Mouse (Mus musculus) CD4-positive, CD25-positive, alpha-beta regulatory T cell, adult 2 months (primary cell): ENCODE measurements at regions not wholly inside any gene's neighbourhood (a gene's known extent, or its start where the extent isn't known, plus 50 kb on each side); places are given as distances from the start of the nearest gene placed in this dataset.
A peak's percentile ranks its signal among the peaks of the same experiment; 100 is the strongest.

Source experiments
- DNase-seq: peaks from one replicate; pipeline ENCODE4 v3.0.0-alpha.2; 2012; ENCODE audit warnings: low read depth, low spot score

DNA sequence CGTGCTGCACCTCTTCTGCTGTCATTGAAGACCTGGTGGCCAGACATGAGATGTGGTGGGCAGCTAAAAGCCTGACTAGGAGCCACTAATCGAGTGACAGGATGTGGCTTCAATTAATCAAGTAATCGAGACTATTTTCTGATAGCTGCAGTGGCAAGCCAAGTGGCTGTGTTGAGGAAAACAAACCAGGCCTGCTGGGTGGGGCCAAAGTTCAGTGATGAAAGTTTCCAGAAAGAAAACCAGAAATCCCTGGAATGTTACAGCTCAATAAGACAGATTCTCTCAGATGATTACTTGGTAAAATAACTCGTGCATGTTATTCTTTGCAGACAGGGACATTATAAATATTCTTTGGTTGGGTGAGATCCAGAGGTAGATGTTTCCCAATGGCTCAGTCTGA lies 564.4 kb upstream of the Tbl1xr1 start:
- no peak for DNase-seq

DNA sequence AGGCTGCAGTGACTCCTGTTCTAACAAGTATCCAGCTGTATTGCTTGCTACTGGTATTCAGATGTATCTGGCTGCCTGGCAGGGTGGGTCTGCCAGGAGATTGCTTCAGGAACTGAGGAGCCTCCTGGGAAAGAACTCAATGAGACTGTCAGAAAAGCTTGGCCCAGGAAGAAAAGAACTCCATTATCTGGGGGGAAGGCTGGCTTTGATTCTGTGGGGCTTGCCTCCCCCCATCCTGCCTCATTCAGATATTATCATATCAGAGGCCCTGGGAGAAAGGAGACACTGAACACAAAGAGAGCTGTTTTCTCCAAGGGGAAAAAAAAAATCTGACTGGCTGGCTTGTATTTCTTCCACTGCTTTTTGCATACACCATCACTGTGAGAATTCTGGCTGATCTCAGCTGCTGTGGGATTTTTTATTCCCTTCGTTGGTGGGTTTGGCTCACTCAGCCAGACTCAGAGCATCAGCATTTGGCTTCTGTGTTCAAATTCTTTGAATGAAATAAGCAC lies 552.0 kb upstream of the Tbl1xr1 start:
- DNase-seq = no peak

DNA sequence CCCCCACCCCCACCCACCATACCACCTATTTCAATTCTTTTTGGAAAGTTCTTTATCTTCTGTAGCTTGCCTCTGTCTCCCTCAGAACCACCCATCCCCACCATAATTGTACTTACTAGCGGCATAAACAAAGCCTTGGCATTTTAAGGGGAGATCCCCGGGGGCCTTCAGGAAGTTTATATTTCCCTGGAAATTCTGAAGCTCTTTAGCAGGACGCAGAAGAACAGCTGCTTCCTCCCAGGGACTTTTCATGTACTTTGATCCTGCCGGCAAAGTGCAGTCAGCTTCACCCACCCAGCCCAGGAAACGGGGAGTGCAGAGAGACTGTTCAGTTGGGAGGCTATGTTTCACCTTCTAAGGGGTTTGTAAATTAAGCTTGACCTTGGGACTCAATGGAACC lies 545.6 kb upstream of the Tbl1xr1 start:
- no peak for DNase-seq

DNA sequence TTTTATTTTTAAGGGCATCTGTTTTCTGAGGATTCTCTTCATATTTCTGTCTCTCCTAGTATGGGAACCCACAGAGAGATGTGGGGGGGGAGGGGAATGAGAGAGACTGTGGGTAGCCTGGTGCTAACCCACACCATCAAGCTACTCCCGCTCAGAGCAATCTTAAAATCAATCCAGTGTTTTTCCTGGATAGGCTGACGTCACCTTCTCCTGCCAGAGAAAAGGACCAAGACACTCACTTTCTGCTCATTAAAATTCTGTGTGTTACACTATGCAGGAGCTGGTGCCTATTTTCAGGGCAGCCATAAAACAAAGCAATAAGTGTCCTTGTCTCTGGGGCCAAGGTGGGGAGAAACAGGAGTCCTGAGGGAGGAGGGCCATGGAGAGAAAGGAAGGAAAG lies 537.3 kb upstream of the Tbl1xr1 start:
- DNase-seq = no peak

DNA sequence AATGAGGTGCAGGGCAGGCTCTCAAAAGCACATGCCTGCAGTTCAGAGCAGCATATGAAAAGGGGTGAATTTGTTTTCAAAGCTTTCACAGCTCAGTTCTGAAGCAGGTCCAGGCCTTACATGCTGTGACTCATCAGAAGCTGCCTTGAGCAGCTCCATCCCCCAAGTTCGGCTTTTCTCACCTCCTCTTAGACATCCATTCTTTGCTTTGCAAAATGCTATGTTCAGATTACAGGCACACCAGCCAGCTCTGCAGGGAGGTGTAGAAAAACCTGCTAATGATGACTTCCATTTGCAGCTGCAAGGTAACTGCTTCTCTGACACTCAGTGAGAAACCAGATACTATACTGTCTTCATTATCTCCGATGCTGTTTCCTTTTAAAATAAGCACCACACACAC lies 532.0 kb upstream of the Tbl1xr1 start:
- DNase-seq = no peak

DNA sequence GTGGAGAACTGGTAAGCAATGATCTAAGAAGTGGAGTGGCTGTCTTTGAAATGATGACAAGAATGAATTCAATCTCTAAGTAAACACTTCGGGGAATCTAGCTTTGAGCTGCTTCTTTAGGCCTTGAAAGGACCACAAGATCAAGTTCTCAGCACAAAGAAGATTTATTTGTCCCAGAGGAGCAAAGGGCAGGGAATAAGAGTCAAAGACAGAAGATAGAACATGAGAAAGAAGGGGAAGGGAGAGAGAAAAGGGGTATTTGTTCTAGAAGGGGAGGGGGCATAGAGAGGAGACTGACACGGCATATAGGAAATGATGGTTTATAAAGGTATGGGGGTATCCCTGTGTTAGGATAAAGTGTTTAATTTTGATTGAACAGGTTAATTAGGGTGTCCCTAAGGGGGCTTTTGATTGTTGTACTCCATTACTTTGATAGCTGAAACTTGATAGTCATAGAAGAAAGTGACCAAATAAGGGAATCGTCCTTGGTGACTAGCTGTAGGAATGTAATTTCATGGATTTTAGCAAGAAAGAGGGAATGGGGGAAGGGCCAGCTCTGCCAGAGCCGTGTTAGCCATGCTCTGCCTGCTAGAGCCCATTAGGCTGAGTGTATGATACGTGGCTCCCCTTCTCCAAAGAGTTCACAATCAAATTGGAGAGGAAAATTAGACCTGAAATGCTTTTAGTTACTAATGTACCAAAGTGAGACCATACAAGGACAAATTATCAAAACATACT lies 531.1 kb upstream of the Tbl1xr1 start:
- no peak for DNase-seq

DNA sequence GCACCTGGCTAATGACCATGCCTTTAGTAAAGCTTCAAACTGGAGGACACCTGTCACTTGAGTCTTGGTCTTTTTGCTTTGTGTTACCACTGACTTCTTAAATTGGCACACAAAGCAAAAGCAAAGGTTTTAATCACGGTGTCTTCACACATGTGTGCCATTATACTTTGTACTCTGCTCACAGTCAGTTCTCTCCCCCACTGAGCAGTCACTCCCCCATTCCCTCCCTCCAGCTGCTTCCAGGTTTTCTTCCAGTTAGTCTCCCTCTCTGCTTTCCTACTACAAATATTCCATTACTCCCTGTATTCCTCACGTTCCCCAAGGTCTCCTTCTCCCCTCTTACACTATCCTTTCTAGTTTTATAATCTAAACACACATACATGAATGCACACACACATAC lies 530.0 kb upstream of the Tbl1xr1 start:
- DNase-seq = no peak

DNA sequence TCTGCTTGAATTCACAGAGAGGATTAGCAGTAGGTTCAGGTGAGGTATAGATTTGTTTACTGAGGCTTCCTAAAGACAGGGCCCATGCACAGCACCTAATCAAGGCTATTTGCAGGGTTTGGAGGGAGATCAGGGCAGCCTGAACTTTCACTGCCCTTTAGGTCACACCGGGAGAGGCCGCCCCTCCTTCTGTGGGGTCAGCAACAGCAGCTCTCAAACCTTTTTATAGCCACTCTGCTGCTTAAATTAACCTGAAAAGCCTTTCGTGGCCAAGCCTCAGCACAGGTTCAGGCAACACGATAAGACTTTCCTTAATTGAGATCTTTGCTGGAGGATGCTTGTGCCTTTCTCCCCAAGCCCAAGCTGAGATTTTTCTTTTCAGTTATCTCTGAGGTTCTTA lies 526.8 kb upstream of the Tbl1xr1 start:
- DNase-seq = no peak

DNA sequence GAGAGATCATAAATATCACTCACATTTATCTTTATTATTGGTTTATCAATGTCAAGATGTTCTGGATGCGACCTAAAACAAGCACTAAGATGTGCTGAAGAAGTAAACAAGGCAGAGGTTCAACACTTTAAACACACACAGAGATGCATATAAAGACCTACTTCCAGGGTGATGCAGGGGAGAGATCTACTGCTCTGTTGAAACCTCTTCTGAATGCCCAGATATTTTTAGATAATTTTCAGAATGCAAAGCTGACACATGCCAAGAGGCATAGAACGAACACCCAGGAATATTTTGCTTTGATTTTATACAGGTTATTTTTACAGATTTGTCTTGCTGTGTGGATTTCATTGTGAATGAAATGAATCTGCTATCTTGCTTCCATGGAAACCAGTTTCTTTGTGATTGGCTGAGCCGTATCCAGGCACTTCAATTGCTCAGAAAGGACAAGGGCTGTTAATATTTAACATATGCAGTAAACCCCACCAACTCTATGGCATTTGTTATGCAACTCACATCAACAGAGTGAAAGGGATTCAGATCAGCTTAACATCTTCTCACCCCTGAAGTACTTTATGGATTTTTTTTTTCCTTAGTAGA lies 523.2 kb upstream of the Tbl1xr1 start:
- no peak for DNase-seq

DNA sequence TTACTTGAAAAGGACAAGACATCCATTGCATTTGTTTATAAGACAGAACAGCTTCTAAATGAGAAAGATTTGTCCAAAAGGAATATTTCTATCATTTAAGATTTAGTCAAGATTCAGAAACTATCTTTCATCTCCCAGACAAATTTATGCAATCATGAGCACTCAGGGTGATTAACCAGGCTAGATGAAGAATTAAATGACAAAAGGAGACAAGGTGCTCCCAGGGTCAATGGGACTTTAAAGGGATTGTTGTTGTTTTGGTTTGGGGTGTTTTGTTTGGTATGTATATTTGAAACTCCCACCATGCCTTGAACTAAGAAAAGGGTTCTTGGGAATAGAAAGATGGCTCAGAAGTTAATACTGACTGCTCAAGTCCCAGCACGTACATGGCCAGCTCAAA lies 522.6 kb upstream of the Tbl1xr1 start:
- no peak for DNase-seq

DNA sequence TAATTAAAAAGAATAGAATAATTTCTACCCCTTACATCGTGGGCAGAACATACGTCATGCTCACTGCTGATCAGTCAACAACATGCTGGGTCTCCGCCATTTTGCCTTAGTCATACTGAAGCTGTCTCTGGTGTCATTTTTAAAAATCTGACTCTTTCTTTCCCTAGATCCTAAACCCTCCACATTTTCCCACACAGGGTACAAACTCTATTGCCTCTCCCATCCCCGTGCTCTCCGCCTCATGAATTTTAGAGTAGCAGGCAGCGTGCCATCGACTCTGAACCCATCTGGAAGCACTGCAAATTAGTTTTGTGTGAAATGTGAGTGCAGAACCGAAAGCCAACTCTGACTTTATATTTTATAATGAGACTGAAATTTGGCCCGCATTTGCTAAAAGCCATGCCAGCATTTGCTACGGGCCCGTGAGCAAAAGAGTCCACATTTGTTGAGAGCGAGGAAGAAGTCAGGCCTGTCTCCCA lies 518.5 kb upstream of the Tbl1xr1 start:
- DNase-seq = no peak

DNA sequence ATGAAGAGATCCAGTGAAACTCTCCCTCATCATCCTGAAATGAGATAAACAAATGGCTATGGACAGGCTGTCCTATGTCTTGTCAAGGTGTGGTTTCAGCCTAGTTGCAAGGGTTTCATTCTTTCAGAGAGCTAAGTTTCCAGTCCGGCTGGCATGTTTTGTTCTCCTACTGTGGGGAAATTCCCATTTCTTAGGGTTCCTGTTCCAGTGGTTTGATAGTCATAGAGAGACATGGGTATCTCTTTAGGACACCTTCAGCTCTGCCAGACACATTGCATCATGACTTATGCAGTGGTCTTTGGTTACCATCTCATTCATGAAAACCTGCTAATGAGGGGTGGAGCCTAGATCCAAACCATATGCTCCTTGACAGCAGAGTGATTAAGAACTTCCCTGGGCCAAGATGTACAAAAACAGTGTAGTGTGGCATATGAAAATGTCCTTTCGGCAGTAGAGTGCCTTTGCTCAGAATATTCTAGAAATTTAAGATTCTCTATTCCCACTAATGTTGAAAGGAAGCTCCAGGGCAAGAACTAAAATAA lies 513.6 kb upstream of the Tbl1xr1 start:
- DNase-seq = no peak

DNA sequence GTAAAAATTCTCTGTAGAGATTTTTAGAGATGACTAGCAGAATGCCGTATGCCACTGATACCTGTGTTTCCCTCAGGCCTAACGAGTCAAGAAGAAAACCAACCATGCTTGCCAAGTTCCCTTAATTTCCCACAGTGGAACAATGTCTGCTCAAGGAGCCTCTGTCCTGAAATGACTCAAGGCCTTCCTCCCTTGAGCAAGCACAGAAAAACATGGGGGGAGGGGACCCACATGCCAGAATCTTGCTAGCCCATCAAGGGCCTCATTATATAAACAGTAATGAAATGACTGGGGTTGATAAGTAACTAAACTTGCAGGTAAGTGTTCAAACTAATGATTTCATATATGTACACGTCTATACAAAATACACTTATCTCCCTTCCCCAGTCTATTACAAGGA lies 513.0 kb upstream of the Tbl1xr1 start:
- DNase-seq = peak; percentile 28

DNA sequence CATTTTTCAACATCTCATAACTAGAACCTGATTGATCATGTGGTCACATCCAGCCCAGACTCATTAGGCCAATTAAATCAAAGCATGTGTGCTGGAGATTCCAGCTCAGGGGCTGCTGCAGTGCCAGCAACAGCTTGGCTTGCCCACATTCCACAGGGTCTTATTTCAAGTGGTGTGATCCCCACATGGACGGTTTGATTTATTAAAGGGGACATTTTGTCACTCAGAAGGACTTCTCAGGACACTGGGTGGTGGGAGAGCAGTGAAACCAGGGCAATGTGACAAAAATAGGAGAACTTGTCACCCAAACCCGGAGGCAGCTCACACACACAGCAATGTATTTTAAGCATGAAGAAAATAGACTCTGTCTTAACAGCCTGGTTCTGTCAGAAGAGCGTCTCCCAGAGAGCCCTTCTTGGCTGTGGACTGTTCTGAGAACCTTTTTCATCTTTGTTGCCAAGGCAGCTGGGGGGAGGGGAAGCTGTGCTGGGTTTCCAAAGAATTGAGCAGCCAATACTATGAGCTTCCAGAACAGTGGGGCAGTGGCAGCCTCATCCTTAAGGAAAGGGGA lies 512.2 kb upstream of the Tbl1xr1 start:
- no peak for DNase-seq

DNA sequence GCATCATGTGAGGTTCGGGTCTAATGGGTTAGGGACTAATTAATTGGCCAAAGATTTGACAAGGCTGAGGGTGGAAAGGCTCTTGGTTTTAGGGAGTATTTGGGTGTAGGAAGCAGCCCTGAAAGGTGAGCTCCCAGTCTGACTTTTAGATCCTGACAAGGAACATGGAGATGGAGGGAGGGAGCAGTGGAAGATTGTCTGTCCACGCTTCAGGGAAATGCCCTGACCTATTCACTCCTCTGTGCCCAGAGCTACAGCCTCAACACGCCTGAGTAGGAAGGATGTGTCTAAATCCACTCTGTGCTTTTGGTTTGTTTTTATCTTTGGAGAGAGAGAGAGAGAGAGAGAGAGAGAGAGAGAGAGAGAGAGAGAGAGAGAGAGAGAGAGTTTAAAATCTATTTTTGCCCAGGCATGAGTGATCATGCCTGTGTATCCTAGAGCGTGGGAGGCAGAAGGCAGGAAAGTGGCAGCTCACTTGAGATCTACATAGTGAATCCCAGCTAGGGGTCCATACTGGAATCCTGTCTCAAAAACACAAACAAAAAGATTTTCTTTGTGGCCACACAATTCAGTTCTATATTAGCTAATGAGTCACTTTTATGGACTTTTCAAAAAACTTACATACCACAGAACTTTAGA lies 511.5 kb upstream of the Tbl1xr1 start:
- DNase-seq = no peak

DNA sequence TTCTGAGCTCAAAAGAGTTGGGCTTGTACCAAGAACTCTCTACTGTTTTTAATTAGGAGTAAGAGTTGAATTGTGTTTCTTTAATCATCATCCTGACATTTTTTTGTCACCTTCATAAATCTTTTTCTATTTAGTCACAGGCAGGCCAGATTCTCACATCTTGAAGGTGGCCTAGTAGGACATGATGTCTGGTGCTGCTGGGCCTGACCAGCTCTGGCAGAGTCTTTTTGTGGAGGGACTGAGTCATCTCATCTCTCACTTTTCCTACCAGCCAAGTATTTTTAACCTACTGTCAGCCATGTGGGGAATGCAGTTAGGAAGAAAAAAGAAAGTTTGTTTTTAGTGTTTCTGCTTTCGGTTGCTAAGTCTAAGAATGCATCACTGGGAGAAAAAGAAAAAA lies 506.7 kb upstream of the Tbl1xr1 start:
- DNase-seq = no peak

DNA sequence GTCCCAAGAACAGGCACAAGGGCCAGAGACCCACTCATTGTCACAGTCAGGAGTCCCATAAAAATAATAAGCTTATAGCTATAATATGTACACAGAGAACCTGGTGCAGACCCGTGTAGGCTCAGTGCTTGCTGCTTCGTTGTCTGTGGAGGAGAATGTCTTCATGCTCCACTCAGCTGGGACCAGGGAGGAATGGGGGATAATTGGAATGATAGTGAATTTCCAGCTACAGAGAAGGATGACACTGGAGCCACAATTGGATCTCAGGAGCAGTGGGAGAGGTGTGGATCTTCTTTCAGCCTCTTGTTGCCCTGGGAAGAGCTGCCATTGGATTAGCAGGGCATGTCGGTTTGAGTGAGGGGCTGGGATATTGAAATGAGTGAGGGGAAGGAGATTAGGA lies 497.8 kb upstream of the Tbl1xr1 start:
- no peak for DNase-seq

DNA sequence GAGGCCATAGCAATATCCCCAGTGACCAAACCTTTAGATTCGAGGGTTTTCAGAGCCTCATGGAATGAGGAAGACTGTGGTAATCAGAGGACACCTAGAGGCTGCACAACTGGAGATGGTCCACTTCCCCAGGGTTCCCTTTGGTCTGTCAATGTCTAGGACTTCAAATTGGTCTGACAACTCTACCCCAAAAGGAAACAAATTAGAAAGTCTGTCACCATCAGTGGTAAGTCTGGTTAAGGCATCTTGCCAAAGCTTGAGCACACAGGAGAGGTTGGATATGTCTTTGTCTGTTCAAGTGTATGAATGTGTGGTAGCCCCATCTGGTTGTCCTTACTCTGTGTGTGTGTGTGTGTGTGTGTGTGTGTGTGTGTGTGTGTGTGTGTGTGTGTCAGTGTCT lies 494.3 kb upstream of the Tbl1xr1 start:
- no peak for DNase-seq

DNA sequence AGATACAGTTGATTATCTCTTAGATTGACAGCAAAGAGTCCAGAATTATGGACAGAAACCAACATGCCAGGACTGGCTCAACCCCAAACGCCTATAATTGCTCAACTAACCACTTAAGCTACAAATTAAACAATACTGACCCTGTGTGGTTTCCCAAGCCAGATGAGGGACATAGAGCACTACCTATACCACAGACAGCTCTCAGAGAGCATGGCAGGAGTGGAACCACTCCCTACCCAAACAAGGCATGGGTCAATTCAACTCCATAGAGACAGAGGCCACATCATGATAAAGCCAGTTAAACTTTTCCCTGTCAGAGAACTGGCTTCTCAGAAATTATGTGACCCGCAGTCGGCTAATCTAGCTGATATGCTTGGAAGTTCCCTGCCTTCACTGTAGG lies 490.7 kb upstream of the Tbl1xr1 start:
- DNase-seq = no peak

DNA sequence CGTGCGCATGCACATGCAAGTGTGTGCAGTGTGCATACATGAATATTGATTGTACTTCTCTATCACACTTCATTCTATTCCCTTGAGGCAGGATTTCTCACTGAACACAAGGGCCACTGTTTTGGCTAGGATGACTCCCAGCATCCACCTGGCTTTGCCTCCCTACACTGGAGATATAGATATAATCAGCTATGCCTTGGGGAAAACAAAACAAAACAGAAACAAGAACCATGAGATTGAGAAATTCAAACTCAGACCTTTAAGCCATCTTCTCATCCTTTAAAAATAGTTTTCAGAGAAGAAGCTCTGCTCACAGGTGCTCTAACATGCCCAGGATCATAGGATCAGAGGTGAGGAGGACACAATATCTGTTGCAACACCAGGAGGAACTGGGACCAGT lies 469.6 kb upstream of the Tbl1xr1 start:
- no peak for DNase-seq

DNA sequence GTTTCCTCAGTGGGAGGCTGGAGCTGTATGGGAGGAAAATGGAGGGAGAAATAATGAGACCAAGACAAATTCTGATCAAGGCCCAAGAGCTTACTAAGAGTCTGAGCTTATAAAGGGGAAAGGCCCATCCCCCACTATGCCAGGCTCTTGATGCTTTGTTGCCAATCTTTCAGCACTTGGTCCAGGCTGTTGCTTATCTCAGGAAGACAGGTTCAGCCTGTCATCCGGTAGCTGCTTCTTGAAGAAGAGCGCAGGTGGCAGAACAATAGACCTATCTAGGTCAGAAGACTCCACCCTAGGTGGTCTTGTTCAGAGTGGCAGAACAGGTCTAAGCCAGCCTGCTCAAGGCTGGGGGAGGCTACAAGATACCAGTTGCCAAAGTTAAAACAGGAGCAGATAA lies 466.2 kb upstream of the Tbl1xr1 start:
- no peak for DNase-seq

DNA sequence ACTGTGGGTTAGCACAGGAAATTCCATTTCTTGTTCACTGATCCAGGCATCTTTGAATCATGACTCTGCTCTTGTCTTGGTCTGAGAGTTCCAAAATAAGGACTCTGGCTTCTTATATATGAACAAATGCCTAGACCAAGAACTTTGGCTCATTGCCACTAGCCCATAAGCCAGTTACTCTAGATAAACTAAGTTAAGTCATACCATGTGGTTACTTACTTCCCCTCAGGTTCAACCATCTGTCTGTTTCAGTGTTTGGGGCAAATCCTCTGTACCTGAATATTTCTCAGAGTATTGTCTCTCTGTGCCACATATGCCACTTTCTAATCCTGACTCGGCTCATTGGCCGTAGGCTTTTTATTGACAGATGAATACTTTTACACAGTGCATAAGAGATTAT lies 454.7 kb upstream of the Tbl1xr1 start:
- DNase-seq = no peak
